Mouse (Mus musculus) Muller cell, postnatal 12 days (primary cell): Measurements from ENCODE around the gene Pofut1.

Experiments used
- DNase-seq: peaks from one replicate; pipeline ENCODE4 v3.0.0-alpha.2; 2015; ENCODE audit errors: inconsistent ontology term

Gene Pofut1

GRCm38 (mm10) chr2:153241250-153242014 is at the start of gene Pofut1, which contains the start of gene Plagl2:
TSS of gene Pofut1 (plus strand) at chr2:153241533.
TSS of gene Plagl2 (minus strand) at chr2:153241426.
- peak; percentile 97 for DNase-seq

GRCm38 (mm10) chr2:153194255-153194654 is 47.1 kb upstream of the Pofut1 start:
- no peak for DNase-seq

- no peak for DNase-seq
Measured at GRCm38 (mm10) chr2:153198485-153198884, 42.8 kb upstream of the Pofut1 start.

GRCm38 (mm10) chr2:153199114-153199513 is 42.2 kb upstream of the Pofut1 start:
- no peak for DNase-seq

GRCm38 (mm10) chr2:153202766-153203165 is 38.6 kb upstream of the Pofut1 start:
- DNase-seq = no peak

- DNase-seq = no peak
Measured at GRCm38 (mm10) chr2:153208149-153208548, 33.2 kb upstream of the Pofut1 start.

GRCm38 (mm10) chr2:153209286-153209685 is 32.0 kb upstream of the Pofut1 start:
- no peak for DNase-seq

GRCm38 (mm10) chr2:153211451-153211850 is 29.9 kb upstream of the Pofut1 start:
- no peak for DNase-seq

- no peak for DNase-seq
Measured at GRCm38 (mm10) chr2:153213351-153213750, 28.0 kb upstream of the Pofut1 start.

GRCm38 (mm10) chr2:153214771-153215259 is 26.5 kb upstream of the Pofut1 start:
- no peak for DNase-seq

- DNase-seq = no peak
Measured at GRCm38 (mm10) chr2:153215421-153215820, 25.9 kb upstream of the Pofut1 start.

GRCm38 (mm10) chr2:153217826-153218340 is 23.4 kb upstream of the Pofut1 start:
- no peak for DNase-seq

- no peak for DNase-seq
Measured at GRCm38 (mm10) chr2:153218516-153218915, 22.8 kb upstream of the Pofut1 start.

GRCm38 (mm10) chr2:153221620-153222019 is 19.7 kb upstream of the Pofut1 start:
- DNase-seq = no peak

GRCm38 (mm10) chr2:153222130-153222529 is 19.2 kb upstream of the Pofut1 start:
- no peak for DNase-seq

GRCm38 (mm10) chr2:153222566-153222965 is 18.8 kb upstream of the Pofut1 start:
- DNase-seq = no peak

GRCm38 (mm10) chr2:153224946-153225594 is 16.3 kb upstream of the Pofut1 start, which contains the start of gene Tspyl3:
TSS of gene Tspyl3 (minus strand) at chr2:153225441.
- peak; percentile 43 for DNase-seq

GRCm38 (mm10) chr2:153225595-153225953 is 15.8 kb upstream of the Pofut1 start:
- no peak for DNase-seq

- DNase-seq = no peak
Measured at GRCm38 (mm10) chr2:153227959-153228358, 13.4 kb upstream of the Pofut1 start.

GRCm38 (mm10) chr2:153228523-153228922 is 12.8 kb upstream of the Pofut1 start:
- DNase-seq = no peak

GRCm38 (mm10) chr2:153237193-153237592 is 4.1 kb upstream of the Pofut1 start:
- DNase-seq = peak; percentile 35

- DNase-seq = no peak
Measured at GRCm38 (mm10) chr2:153237891-153238290, 3.4 kb upstream of the Pofut1 start.

GRCm38 (mm10) chr2:153238406-153238805 is 2.9 kb upstream of the Pofut1 start:
- DNase-seq = no peak
